Mouse (Mus musculus) heart, embryonic 11.5 days (tissue): Measurements from ENCODE around the gene Fbxl7. TPM values are rescaled to one million over a fixed set of nuclear protein-coding genes. Genes with fewer than 3 reads are reported as not detected.

Experiments
- ATAC-seq: fragments of 200-750 bp; cut with Nextera tagmentation; replicated peaks from 2 replicates; pipeline ENCODE4 v1.8.0; 2017; ENCODE audit warnings: moderate library complexity; ENCODE audit not compliant: insufficient number of reproducible peaks, low FRiP score, low TSS enrichment
- H3K27ac ChIP-seq: fragments of 300-500 bp; sonication (generic); 2 replicates; pipeline ENCODE4 v1.5.1; 2014; ENCODE audit warnings: mild to moderate bottlenecking, low read depth, low read length
- H3K27me3 ChIP-seq: fragments of 300-500 bp; sonication (generic); 2 replicates; pipeline ENCODE4 v1.6.1; 2014; ENCODE audit warnings: mild to moderate bottlenecking, low read length, mixed read lengths; ENCODE audit not compliant: control insufficient read depth, insufficient read depth
- H3K36me3 ChIP-seq: fragments of 300-500 bp; sonication (generic); 2 replicates; pipeline ENCODE4 v1.6.1; 2014; ENCODE audit warnings: mild to moderate bottlenecking, low read length, moderate library complexity, mixed read lengths; ENCODE audit not compliant: control insufficient read depth, insufficient read depth
- H3K4me1 ChIP-seq: fragments of 300-500 bp; sonication (generic); 2 replicates; pipeline ENCODE4 v1.6.1; 2014; ENCODE audit warnings: low read length; ENCODE audit not compliant: control insufficient read depth, insufficient read depth
- H3K4me2 ChIP-seq: fragments of 300-500 bp; sonication (generic); 2 replicates; pipeline ENCODE4 v1.6.1; 2014; ENCODE audit warnings: mild to moderate bottlenecking, moderate library complexity
- H3K4me3 ChIP-seq: fragments of 300-500 bp; sonication (generic); 2 replicates; pipeline ENCODE4 v1.5.1; 2014; ENCODE audit warnings: low read depth, low read length
- H3K9ac ChIP-seq: fragments of 300-500 bp; sonication (generic); 2 replicates; pipeline ENCODE4 v1.6.1; 2014; ENCODE audit warnings: mild to moderate bottlenecking, low read depth, low read length, moderate library complexity
- H3K9me3 ChIP-seq: fragments of 300-500 bp; sonication (generic); replicated peaks from 2 replicates; pipeline ENCODE4 v1.6.1; 2016; ENCODE audit warnings: low read length; ENCODE audit not compliant: control insufficient read depth
- WGBS: fragments of 180-500 bp; shearing (Covaris S2); extraction: QIAGEN DNeasy Blood & Tissue Kit; methylation state at CpG from one replicate; pipeline ENCODE4 v1.1.7; 2014; ENCODE audit not compliant: insufficient replicate concordance; 5-methylcytosine and 5-hydroxymethylcytosine counted together
- polyA plus RNA-seq: library from polyadenylated mRNA; unstranded; fragments of >200 nt; fragmentation: Nextera tagmentation; extraction: Ambion mirVana; gene quantifications from 2 replicates; pipeline ENCODE4 v1.2.1, GENCODE M21; 2014

The Fbxl7 gene
- polyA plus RNA-seq, 1 experiment from 2014 or later: 13.4 TPM

DNA sequence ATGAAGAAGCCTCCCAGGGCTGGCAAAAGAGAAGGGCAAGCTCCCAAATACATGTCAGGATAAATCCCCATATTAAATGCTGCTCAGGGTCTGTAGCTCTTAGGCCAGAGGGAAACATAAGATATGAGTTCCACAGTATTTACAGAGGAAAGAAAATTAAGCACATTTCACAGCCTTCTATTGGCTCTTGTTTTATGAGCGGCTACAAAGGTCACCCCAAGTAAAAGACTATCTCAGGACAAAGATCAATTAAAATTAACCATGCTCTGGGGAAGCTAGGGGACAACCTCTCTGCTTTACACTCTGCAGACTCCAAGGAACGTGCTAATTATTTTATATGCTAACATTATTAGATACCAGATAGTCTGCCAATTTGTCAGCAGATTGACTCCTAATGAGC, 9.4 kb downstream of the Fbxl7 start:
- no peak for ATAC-seq
- WGBS: 78% methylated on average over 2 of the region's 2 CpGs
- no peaks in the 10 kb centered on the region for H3K4me1 ChIP-seq
- H3K27ac ChIP-seq: no peak overlapping the region
- no peak overlapping the region for H3K4me3 ChIP-seq
- H3K27me3 ChIP-seq: no peaks in the 10 kb centered on the region
- H3K36me3 ChIP-seq: no peaks in the 10 kb centered on the region
- H3K9me3 ChIP-seq: no peaks in the 10 kb centered on the region
- no peak overlapping the region for H3K9ac ChIP-seq
- H3K4me2 ChIP-seq: no peak overlapping the region

DNA sequence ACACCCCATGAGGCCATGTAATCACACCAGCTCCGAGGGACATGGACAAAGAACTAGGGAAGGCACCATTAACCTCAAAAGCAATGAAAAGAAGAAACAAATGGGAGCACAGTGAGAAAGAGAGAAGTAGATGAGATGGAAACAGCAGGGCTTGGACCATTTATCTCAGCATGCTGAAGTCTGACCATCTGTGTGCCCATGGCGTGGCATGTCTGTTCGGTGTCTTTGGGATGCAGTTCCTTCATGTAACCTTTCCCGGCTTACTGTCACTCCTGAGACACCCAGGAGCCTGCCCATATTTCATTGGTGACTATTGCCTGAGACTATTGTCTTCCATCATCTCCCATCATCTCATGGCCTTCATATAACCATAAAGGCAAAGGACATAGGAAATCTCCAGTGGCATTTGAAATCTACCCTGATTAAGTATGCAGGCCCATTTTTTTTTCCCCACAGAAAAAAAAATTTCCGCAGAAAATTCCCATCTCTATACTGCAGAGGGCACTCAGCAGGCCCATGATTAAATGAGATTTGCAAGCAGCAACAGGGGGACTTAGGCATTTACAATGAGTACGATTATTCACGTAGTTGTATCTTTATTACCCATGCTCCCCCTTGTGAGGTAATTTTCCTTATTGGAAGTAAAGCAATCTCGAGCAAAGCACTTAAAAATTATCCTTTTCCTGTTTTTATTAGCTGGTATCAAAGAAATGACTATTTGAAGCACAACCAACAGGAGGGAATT, 15.0 kb downstream of the Fbxl7 start:
- Histone ChIP-seq H3K4me1 (peaks cover 6% of the 10 kb centered on the region), H3K27ac (no peak overlapping the region), H3K9me3 (no peaks in the 10 kb centered on the region), H3K4me2 (no peak overlapping the region), H3K27me3 (no peaks in the 10 kb centered on the region), H3K4me3 (no peak overlapping the region), H3K9ac (no peak overlapping the region), H3K36me3 (no peaks in the 10 kb centered on the region)
- 83% methylated on average over 8 of the region's 8 CpGs for WGBS
- no peak for ATAC-seq

DNA sequence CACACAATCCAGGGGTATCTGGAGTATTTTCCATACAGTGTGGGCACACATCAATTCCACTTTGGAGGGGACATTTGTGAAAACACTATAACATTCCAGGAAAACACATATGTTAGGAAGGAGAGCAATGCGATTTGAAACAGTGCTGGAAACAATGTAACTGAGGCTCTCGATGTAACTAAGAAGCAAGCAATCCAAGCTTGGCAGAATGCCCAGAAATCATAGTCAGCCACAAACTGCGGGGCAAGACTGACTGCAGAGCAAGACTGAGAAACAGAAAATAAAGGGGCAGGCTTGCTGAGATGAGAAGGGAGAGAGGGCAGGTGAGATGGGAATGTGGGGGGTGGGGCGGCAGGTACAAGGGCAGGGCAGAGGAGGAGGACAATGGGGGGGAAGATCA, 19.7 kb downstream of the Fbxl7 start:
- no peak for ATAC-seq
- Histone ChIP-seq H3K36me3 (no peaks in the 10 kb centered on the region), H3K9ac (no peak overlapping the region), H3K27me3 (no peaks in the 10 kb centered on the region), H3K4me2 (no peak overlapping the region), H3K9me3 (no peaks in the 10 kb centered on the region), H3K27ac (no peak overlapping the region), H3K4me1 (peaks cover 6% of the 10 kb centered on the region), H3K4me3 (no peak overlapping the region)
- WGBS: 23% methylated on average over 4 of the region's 4 CpGs

DNA sequence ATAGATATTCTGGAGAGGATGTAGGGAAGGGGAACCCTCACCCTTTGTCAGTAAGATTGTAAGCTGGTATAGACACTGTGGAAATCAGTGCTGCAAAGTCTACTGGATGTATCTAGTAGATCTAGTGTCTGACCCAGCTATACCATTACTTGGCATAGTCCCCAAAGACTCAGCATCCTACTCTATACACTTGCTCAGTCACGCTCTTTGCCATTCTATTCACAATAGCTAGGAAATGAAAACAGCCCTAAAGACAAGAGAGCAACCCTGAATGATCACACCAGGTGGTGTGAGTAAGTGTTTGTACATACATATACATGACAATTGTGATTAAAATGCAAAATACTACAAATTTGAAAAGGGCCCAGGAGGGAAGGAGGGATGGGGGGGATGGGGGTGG, 23.1 kb downstream of the Fbxl7 start:
- no peak for ATAC-seq
- Histone ChIP-seq H3K27me3 (no peaks in the 10 kb centered on the region), H3K9me3 (no peaks in the 10 kb centered on the region), H3K4me1 (peaks cover 6% of the 10 kb centered on the region), H3K27ac (no peak overlapping the region), H3K4me3 (no peak overlapping the region), H3K4me2 (no peak overlapping the region), H3K36me3 (no peaks in the 10 kb centered on the region), H3K9ac (no peak overlapping the region)
- WGBS: 96% methylated on average over 1 of the region's 1 CpGs

DNA sequence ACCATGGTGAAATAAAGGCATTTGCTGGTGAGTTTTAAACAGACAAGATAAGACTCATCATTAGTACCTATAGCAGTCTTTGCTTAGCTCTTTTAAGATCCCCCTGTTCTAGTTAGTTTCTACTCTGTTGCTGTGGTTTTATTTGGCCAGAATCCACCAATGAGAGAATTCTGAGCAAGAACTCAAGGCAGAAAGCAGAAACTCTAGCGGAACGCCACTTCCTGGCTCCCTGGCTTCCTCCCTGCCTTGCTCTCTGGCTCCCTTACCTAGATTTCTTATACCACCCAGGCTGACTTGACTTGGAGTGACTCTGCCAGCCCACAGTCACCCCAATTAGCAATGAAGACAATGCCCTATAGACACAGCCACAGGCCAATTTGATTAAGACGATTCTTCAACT, 26.2 kb downstream of the Fbxl7 start:
- Histone ChIP-seq H3K36me3 (no peaks in the 10 kb centered on the region), H3K4me1 (no peaks in the 10 kb centered on the region), H3K9me3 (no peaks in the 10 kb centered on the region), H3K27ac (no peak overlapping the region), H3K27me3 (no peaks in the 10 kb centered on the region), H3K9ac (no peak overlapping the region), H3K4me3 (no peak overlapping the region), H3K4me2 (no peak overlapping the region)
- WGBS: 76% methylated on average over 3 of the region's 3 CpGs
- ATAC-seq: no peak

DNA sequence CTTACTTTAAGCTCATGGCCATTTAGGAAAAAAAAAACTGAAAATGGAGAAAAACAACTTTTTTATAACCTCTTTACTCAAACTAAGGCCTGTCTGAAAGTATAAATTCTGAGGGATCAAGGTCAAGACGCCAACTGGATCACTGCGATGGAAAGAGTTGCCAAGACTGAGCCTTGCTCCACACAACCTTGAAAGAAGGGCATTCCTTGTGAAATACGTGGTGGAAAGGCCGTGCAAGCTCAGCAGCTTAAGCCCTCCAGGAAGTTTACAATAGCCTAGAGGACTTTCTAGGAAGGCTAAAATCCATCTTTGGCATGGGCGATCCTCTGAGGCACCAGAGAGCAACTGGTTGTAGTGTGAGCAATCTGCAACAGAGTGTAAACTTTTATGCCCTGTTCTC, 27.9 kb downstream of the Fbxl7 start:
- ATAC-seq: no peak
- Histone ChIP-seq H3K9me3 (no peaks in the 10 kb centered on the region), H3K4me2 (no peak overlapping the region), H3K9ac (no peak overlapping the region), H3K27ac (no peak overlapping the region), H3K36me3 (no peaks in the 10 kb centered on the region), H3K4me3 (no peak overlapping the region), H3K27me3 (no peaks in the 10 kb centered on the region), H3K4me1 (no peaks in the 10 kb centered on the region)
- 78% methylated on average over 5 of the region's 5 CpGs for WGBS

DNA sequence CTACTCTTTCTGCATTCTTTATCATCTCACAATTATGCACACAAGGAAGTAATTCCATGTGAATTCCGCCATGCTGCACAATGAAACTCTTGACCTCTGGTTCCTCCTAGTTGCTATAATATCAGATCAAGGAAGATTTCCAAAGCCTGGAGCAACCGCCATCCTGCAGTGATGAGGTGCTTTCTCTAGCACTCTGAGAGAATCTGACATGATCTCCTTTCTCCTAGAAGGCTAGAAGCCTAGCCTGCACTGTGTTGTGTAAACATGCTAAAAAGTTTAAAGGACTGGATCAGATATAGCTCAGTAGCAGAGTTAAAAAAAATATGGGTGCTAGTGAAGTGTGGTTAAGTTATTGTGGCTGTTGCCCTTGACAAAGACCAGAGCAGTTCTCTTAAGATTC, 33.2 kb downstream of the Fbxl7 start:
- H3K4me2 ChIP-seq: no peak overlapping the region
- no peak overlapping the region for H3K4me3 ChIP-seq
- WGBS: 74% methylated on average over 2 of the region's 2 CpGs
- no peak overlapping the region for H3K27ac ChIP-seq
- H3K36me3 ChIP-seq: no peaks in the 10 kb centered on the region
- H3K9ac ChIP-seq: no peak overlapping the region
- no peaks in the 10 kb centered on the region for H3K4me1 ChIP-seq
- no peak for ATAC-seq
- H3K9me3 ChIP-seq: no peaks in the 10 kb centered on the region
- no peaks in the 10 kb centered on the region for H3K27me3 ChIP-seq

DNA sequence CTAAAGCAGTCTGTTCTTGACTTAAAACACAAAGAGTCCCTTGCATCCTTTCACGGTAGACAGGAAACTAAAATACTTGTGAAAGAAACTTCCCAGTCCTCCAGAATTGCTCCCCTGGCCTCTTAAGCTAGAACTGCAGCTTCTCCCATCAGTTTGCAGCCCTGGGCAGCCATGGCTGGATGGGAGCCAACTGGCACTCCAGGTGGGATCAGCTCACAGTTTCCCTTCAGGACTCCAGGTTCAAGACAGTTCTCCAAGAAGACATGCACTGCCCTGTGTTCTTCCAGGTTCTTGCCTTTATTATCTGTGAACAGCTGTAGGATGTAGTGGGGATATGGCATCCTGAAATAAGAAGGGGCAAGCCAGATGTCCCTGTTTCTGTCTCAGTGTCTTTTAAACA, 45.8 kb downstream of the Fbxl7 start:
- no peak overlapping the region for H3K4me3 ChIP-seq
- H3K9ac ChIP-seq: no peak overlapping the region
- H3K4me2 ChIP-seq: no peak overlapping the region
- H3K27me3 ChIP-seq: no peaks in the 10 kb centered on the region
- no peaks in the 10 kb centered on the region for H3K4me1 ChIP-seq
- no peaks in the 10 kb centered on the region for H3K9me3 ChIP-seq
- H3K27ac ChIP-seq: no peak overlapping the region
- no peak for ATAC-seq
- H3K36me3 ChIP-seq: no peaks in the 10 kb centered on the region
- WGBS: 50% methylated on average over 1 of the region's 1 CpGs

DNA sequence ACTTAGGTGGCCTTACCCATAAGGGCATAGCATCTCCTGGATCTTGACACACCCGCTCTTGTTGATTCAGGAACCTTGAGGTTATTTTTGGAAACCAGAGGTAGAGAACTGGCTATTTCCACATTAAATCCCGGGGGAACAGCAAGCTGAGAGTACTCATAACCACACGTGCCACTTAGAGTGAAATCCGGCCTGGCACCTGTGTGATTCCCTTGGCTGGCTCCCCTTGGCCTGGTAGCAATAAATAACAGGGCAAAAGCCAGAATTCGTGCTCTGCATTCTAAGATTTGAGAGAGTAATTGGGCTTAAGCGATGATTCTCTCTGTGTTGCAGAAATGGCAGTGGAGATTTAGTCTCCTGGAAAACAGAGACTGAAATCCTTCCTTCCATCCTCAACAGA, 53.2 kb downstream of the Fbxl7 start:
- ATAC-seq: no peak
- Histone ChIP-seq H3K4me2 (no peak overlapping the region), H3K4me1 (no peaks in the 10 kb centered on the region), H3K4me3 (no peak overlapping the region), H3K27me3 (no peaks in the 10 kb centered on the region), H3K9ac (no peak overlapping the region), H3K36me3 (no peaks in the 10 kb centered on the region), H3K27ac (no peak overlapping the region), H3K9me3 (no peaks in the 10 kb centered on the region)
- 78% methylated on average over 6 of the region's 6 CpGs for WGBS
